Mouse (Mus musculus) brain, adult 2 months (tissue): ENCODE data around the gene Bsn.

Experiments
- DNase-seq: peaks from one replicate; pipeline ENCODE4 v3.0.0; 2011; ENCODE audit warnings: low read depth, low spot score

The Bsn gene

GRCm38 (mm10) chr9:108189787-108190679 is at the start of gene Bsn:
Gene Bsn (minus strand): TSS chr9:108190384.
- DNase-seq = peak; percentile 95

DNA sequence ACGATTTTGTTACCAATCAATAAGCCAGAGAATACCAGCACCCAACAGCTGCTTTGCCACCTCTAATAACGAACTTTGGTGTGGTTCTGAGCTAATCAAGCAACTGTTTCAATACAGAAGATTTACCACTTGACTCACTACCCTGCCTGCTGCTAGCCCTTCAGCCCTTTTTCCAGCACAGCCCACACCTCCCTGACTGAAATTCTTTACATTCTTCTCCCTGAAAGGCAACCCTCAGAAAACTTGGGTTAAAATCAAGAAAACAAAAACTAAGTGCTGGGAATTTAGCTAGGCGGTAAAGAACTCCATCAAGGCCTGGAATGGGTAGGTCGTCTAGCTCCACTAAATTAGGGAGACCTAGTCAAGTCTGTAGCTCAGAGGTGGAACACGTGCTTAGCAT is 49.8 kb upstream of the Bsn start:
- no peak for DNase-seq

GRCm38 (mm10) chr9:108238831-108239230 is 48.6 kb upstream of the Bsn start:
- DNase-seq = no peak

DNA sequence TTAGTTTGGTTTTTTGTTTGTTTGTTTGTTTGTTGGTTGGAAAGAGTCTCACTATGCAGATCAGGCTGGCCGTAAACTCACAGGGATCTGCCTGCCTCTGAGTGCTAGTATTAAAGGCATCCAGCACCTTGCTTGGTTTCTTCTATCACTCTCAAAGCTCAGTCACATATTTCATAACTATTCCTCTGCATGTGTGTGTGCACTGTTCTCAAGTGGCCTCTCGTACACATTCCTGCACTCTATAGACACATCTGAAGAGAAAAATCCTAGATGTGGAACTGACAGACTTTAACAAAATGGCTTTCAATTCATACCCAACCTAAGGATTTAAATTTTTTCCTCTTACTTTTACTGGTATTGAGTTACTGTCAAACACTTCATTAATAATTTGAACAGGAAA is 48.2 kb upstream of the Bsn start:
- DNase-seq = no peak

GRCm38 (mm10) chr9:108234682-108235081 is 44.5 kb upstream of the Bsn start:
- DNase-seq = peak; percentile 29

DNA sequence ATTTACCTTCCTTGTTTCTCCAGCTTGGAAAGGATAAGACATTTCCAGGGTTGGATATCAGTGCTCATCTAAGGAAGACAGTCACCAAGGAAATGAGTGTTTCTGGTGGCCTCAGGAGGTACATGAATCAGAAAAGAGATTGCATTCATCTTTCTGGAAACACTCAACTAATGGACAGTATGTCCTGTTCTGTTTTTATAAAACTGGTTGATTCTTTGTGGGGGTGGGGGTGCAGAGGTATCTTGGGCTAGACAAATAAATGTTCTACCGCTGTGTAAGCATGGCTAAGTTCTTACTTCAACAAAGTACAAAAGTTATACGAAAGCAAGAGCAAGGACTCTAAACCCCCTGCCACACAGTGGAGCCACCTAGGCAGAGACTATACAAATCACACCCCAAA is 42.7 kb upstream of the Bsn start:
- no peak for DNase-seq

GRCm38 (mm10) chr9:108227911-108228649 is 37.9 kb upstream of the Bsn start:
- DNase-seq = no peak

DNA sequence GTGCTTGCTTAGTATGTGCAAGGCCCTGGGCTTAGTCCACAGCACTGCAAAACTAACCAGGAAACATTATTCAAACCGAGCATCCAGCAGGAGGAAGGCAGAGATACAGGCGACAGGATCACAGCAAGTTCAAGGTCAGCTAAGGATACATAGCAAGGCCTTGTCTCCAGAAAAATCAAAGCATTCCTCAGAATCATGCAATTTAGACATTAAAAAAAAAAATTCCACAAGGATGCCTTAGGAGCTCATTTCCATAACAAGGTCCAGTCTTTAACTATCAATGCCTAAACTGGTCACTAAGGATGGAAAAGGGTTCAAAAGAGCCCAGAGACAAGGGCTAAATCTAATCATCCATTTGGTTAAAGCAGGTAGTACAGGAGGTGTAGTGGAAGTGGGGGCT is 35.0 kb upstream of the Bsn start:
- DNase-seq = no peak

- DNase-seq = no peak
Measured at GRCm38 (mm10) chr9:108223633-108224032, 33.4 kb upstream of the Bsn start.

DNA sequence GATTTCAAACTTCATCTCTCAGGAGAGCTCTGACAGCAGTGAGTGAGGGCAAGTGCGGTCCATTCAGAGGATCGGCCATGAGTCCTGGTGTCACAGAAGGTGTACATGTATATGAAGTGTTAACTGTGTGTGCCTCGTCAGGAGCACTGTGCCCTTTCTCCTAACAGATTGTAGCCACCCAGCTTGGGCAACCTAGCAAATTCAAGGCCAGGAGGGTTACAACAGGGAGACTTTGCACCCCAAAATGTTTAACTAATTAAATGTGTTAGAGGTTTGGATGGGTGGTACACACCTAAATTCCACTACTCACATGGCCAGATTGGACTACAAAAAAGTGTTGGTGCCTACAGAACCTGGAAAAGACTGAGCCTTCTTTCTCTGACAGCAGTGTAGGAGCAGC is 31.4 kb upstream of the Bsn start:
- no peak for DNase-seq

- DNase-seq = peak; percentile 88
Measured at GRCm38 (mm10) chr9:108220380-108220774, 30.2 kb upstream of the Bsn start.

- DNase-seq = no peak
Measured at GRCm38 (mm10) chr9:108219766-108220379, 29.7 kb upstream of the Bsn start.

- DNase-seq = no peak
Measured at GRCm38 (mm10) chr9:108217936-108218543, 27.9 kb upstream of the Bsn start.

- DNase-seq = no peak
Measured at GRCm38 (mm10) chr9:108217406-108217805, 27.2 kb upstream of the Bsn start.

- DNase-seq = peak; percentile 83
Measured at GRCm38 (mm10) chr9:108213105-108213504, 22.9 kb upstream of the Bsn start.

DNA sequence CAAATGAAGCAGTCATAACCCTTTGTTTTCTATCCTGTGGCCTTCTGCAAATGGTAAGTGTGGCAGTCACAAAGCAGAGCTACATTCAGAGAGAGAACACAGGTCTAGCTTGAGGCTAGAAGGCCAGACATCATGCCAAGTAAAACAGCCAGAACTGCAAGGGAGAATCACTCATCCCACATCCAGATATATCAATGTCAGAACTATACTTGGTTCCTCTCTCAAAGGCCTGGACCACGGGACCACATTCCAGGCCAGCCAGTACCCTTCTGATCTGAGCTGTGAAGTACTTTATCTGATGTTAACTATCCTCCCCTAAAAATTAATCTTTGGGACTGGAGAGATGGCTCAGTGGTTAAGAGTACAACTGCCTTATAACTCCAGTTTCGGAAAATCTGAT is 22.2 kb upstream of the Bsn start:
- DNase-seq = no peak

- peak; percentile 89 for DNase-seq
Measured at GRCm38 (mm10) chr9:108205571-108205901, 15.4 kb upstream of the Bsn start.

- DNase-seq = peak; percentile 59
Measured at GRCm38 (mm10) chr9:108204884-108205570, 14.8 kb upstream of the Bsn start.

- DNase-seq = peak; percentile 93
Measured at GRCm38 (mm10) chr9:108203015-108203414, 12.8 kb upstream of the Bsn start.

GRCm38 (mm10) chr9:108202169-108202568 is 12.0 kb upstream of the Bsn start:
- no peak for DNase-seq

GRCm38 (mm10) chr9:108201160-108201559 is 11.0 kb upstream of the Bsn start:
- peak; percentile 99 for DNase-seq

GRCm38 (mm10) chr9:108198621-108199020 is 8.4 kb upstream of the Bsn start:
- no peak for DNase-seq
